Mouse (Mus musculus): ENCODE measurements around the gene Capn9. TPM values are rescaled to one million over a fixed set of nuclear protein-coding genes. Genes with fewer than 3 reads are reported as not detected.

The Capn9 gene
- polyA plus RNA-seq, 1 experiment = not detected

GRCm38 (mm10) chr8:124618252-124618651, 42.3 kb downstream of the Capn9 start:
- TF ChIP-seq POLR2A (IDR thresholded peaks at IDR 0.05; ENCODE audit: low read depth, low read length) = no peak
- TF ChIP-seq CTCF (conservative IDR thresholded peaks at IDR 0.05; ENCODE audit: insufficient read depth, insufficient read length, low read depth, low read length) = no peak
- no peak overlapping the region for H3K4me3 ChIP-seq (ENCODE audit: insufficient read depth, low read depth, low read length)
- H3K4me1 ChIP-seq (ENCODE audit: control insufficient read depth, insufficient read depth, low read length) = no peaks in the 10 kb centered on the region
- H3K27me3 ChIP-seq (replicated peaks; ENCODE audit: control insufficient read depth, insufficient read depth, low read length) = no peaks in the 10 kb centered on the region
- H3K27ac ChIP-seq (ENCODE audit: insufficient read depth, low read depth, low read length) = no peak overlapping the region
- no peak for DNase-seq
- 41% methylated on average over 9 of the region's 9 CpGs for WGBS
- no peaks in the 10 kb centered on the region for H3K36me3 ChIP-seq (ENCODE audit: control insufficient read depth, insufficient read depth, low read length)

DNA sequence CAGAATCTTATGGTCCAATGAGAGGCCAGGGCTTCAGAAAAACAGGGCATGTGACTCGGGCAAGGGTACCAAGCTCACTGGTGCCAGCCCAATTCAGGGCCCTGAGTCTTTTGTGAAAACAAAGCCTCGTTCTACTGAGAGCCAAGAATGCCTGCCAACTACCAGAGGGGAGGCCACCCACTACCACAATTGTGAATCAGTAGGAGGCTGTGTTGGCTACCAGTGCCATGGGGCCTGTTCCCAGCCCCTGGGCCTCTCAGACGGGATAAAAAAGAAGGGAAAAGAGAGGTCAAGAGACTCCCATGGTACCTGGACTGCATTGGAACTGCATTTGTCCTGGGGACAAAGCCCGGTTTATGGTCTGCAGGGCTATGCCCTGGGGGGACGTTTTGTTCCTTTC, 45.3 kb downstream of the Capn9 start:
- Histone ChIP-seq H3K4me3 (ENCODE audit: insufficient read depth, low read depth, low read length) (no peak overlapping the region), H3K4me1 (ENCODE audit: control insufficient read depth, insufficient read depth, low read length) (no peaks in the 10 kb centered on the region), H3K36me3 (ENCODE audit: control insufficient read depth, insufficient read depth, low read length) (no peaks in the 10 kb centered on the region), H3K27me3 (replicated peaks; ENCODE audit: control insufficient read depth, insufficient read depth, low read length) (no peaks in the 10 kb centered on the region), H3K27ac (ENCODE audit: insufficient read depth, low read depth, low read length) (no peak overlapping the region)
- WGBS = 76% methylated on average over 5 of the region's 5 CpGs
- TF ChIP-seq CTCF (conservative IDR thresholded peaks at IDR 0.05; ENCODE audit: insufficient read depth, insufficient read length, low read depth, low read length) (no peak), POLR2A (IDR thresholded peaks at IDR 0.05; ENCODE audit: low read depth, low read length) (no peak)
- DNase-seq = no peak

- Histone ChIP-seq H3K4me3 (ENCODE audit: insufficient read depth, low read depth, low read length) (no peak overlapping the region), H3K36me3 (ENCODE audit: control insufficient read depth, insufficient read depth, low read length) (no peaks in the 10 kb centered on the region), H3K27ac (ENCODE audit: insufficient read depth, low read depth, low read length) (no peak overlapping the region), H3K27me3 (replicated peaks; ENCODE audit: control insufficient read depth, insufficient read depth, low read length) (no peaks in the 10 kb centered on the region), H3K4me1 (ENCODE audit: control insufficient read depth, insufficient read depth, low read length) (no peaks in the 10 kb centered on the region)
- 94% methylated on average over 9 of the region's 9 CpGs for WGBS
- no peak for DNase-seq
- TF ChIP-seq CTCF (conservative IDR thresholded peaks at IDR 0.05; ENCODE audit: insufficient read depth, insufficient read length, low read depth, low read length) = no peak
- TF ChIP-seq POLR2A (IDR thresholded peaks at IDR 0.05; ENCODE audit: low read depth, low read length) = no peak
These were observed 50.3 kb downstream of the Capn9 start for GRCm38 (mm10) chr8:124626251-124626650.

DNA sequence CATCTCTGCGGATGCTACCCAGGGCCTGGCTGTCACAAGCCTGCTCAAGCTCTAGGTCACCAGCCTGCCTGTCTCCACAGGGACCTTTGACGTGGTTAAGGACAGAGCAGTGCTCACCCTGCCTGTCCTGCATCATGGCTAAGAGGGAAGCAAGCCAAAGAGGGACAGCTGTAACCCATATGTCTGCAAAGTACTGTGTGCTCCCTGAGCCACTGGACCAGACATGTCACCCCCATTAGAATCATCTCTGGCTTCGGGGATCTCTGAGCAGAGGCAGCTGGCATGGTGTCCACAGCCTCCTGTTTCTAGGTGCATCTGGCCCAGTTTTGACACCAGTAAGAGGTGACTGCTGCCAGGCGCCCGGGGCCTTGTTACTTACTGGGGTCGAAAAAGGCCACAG, 54.6 kb downstream of the Capn9 start:
- Histone ChIP-seq H3K4me1 (ENCODE audit: control insufficient read depth, insufficient read depth, low read length) (no peaks in the 10 kb centered on the region; the same call in 1 of the 2 replicates), H3K27ac (ENCODE audit: insufficient read depth, low read depth, low read length) (no peak overlapping the region), H3K27me3 (replicated peaks; ENCODE audit: control insufficient read depth, insufficient read depth, low read length) (no peaks in the 10 kb centered on the region), H3K36me3 (ENCODE audit: control insufficient read depth, insufficient read depth, low read length) (no peaks in the 10 kb centered on the region), H3K4me3 (ENCODE audit: insufficient read depth, low read depth, low read length) (no peak overlapping the region)
- whole genome bisulfite sequencing = 75% methylated on average over 6 of the region's 6 CpGs
- peak; percentile 36 for DNase-seq
- TF ChIP-seq POLR2A (IDR thresholded peaks at IDR 0.05; ENCODE audit: low read depth, low read length) (no peak), CTCF (conservative IDR thresholded peaks at IDR 0.05; ENCODE audit: insufficient read depth, insufficient read length, low read depth, low read length) (no peak)

GRCm38 (mm10) chr8:124630891-124631290, 55.0 kb downstream of the Capn9 start:
- DNase-seq = no peak
- Histone ChIP-seq H3K4me3 (ENCODE audit: insufficient read depth, low read depth, low read length) (no peak overlapping the region), H3K27ac (ENCODE audit: insufficient read depth, low read depth, low read length) (no peak overlapping the region), H3K4me1 (ENCODE audit: control insufficient read depth, insufficient read depth, low read length) (no peaks in the 10 kb centered on the region; the same call in 1 of the 2 replicates), H3K27me3 (replicated peaks; ENCODE audit: control insufficient read depth, insufficient read depth, low read length) (no peaks in the 10 kb centered on the region), H3K36me3 (ENCODE audit: control insufficient read depth, insufficient read depth, low read length) (no peaks in the 10 kb centered on the region)
- 78% methylated on average over 4 of the region's 4 CpGs for WGBS
- TF ChIP-seq POLR2A (IDR thresholded peaks at IDR 0.05; ENCODE audit: low read depth, low read length) (no peak), CTCF (conservative IDR thresholded peaks at IDR 0.05; ENCODE audit: insufficient read depth, insufficient read length, low read depth, low read length) (no peak)

- TF ChIP-seq POLR2A (IDR thresholded peaks at IDR 0.05; ENCODE audit: low read depth, low read length) (no peak), CTCF (conservative IDR thresholded peaks at IDR 0.05; ENCODE audit: insufficient read depth, insufficient read length, low read depth, low read length) (no peak)
- DNase-seq = no peak
- H3K4me3 ChIP-seq (ENCODE audit: insufficient read depth, low read depth, low read length) = no peak overlapping the region
- no peaks in the 10 kb centered on the region for H3K36me3 ChIP-seq (ENCODE audit: control insufficient read depth, insufficient read depth, low read length)
- no peaks in the 10 kb centered on the region for H3K27me3 ChIP-seq (replicated peaks; ENCODE audit: control insufficient read depth, insufficient read depth, low read length)
- WGBS = 35% methylated on average over 7 of the region's 7 CpGs
- no peaks in the 10 kb centered on the region; the same call in 1 of the 2 replicates for H3K4me1 ChIP-seq (ENCODE audit: control insufficient read depth, insufficient read depth, low read length)
- H3K27ac ChIP-seq (ENCODE audit: insufficient read depth, low read depth, low read length) = no peak overlapping the region
These were observed 56.1 kb downstream of the Capn9 start for GRCm38 (mm10) chr8:124631966-124632365.

DNA sequence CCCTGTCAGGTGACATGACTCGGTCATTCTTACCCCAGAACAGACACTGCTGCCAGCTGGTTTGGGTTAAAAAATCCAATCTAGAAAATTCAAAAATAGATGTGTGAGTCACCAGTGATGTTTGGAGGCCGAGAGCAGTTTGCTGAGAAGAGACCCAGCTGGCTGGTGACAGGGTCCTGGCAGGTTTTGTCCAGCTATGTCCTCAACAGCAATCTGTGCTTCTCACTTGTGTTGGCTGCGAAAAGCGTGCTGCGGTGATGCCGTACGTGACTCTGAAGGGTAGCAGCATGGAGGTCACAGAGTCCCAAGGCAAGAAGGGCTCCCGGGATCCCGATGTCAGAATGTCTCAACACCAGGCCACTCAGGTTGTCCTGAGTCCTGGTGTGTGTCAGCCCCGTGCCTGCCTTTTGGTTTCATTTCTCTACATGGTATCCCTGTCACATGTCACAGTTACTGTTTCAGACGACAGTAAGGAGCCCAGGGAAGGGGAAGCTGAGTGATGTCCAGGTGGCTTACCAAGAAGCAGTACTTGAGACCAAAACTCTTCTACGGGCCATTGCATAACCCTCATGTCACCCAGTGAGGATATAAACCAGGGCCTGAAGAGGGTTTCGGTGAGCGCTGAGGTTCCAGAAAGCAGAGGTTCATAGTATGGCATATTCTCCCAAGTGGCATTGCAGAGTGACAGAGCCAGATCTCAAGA, 57.2 kb downstream of the Capn9 start:
- DNase-seq = peak; percentile 71
- H3K27ac ChIP-seq (ENCODE audit: insufficient read depth, low read depth, low read length) = peak overlapping the region; percentile 14
- no peak for TF ChIP-seq CTCF (conservative IDR thresholded peaks at IDR 0.05; ENCODE audit: insufficient read depth, insufficient read length, low read depth, low read length)
- TF ChIP-seq POLR2A (IDR thresholded peaks at IDR 0.05; ENCODE audit: low read depth, low read length) = no peak
- H3K36me3 ChIP-seq (ENCODE audit: control insufficient read depth, insufficient read depth, low read length) = no peaks in the 10 kb centered on the region
- no peak overlapping the region for H3K4me3 ChIP-seq (ENCODE audit: insufficient read depth, low read depth, low read length)
- no peaks in the 10 kb centered on the region; the same call in 1 of the 2 replicates for H3K4me1 ChIP-seq (ENCODE audit: control insufficient read depth, insufficient read depth, low read length)
- no peaks in the 10 kb centered on the region for H3K27me3 ChIP-seq (replicated peaks; ENCODE audit: control insufficient read depth, insufficient read depth, low read length)
- 73% methylated on average over 14 of the region's 14 CpGs for WGBS

Measured in kidney, adult 2 months (tissue).